Mouse (Mus musculus) thymus, postnatal 10 days (tissue): ENCODE measurements around the gene Gm3248.
"Not testable (repeated sequence)": the region's sequence is repeated elsewhere in the genome, so short reads cannot be mapped to it uniquely, and the experiment has no call there.

Source experiments
- DNase-seq, 2 experiments: peaks; one replicate each; pipeline ENCODE4 v3.0.0; 2021; ENCODE audit warnings: low spot score in 2 of 2

Gene Gm3248

GRCm38 (mm10) chr14:5961635-5962034 lies at the start of gene Gm3248:
Gene Gm3248 (minus strand): TSS chr14:5961745.
- DNase-seq: not testable (repeated sequence)

GRCm38 (mm10) chr14:5987136-5987535 lies 25.6 kb upstream of the Gm3248 start:
- peak; percentile 4 to 18 for DNase-seq

- not testable (repeated sequence) for DNase-seq
These were observed 17.5 kb upstream of the Gm3248 start, which contains the start of gene Gm3453 for GRCm38 (mm10) chr14:5979037-5979436. Gene Gm3453 (minus strand): TSS chr14:5979137.

GRCm38 (mm10) chr14:5962441-5962840 lies 896 bp upstream of the Gm3248 start:
- DNase-seq: not testable (repeated sequence)

GRCm38 (mm10) chr14:5961102-5961501 lies 443 bp downstream of the Gm3248 start:
- not testable (repeated sequence) for DNase-seq

- DNase-seq: not testable (repeated sequence)
These were observed 1.1 kb downstream of the Gm3248 start for GRCm38 (mm10) chr14:5960479-5960878.

DNA sequence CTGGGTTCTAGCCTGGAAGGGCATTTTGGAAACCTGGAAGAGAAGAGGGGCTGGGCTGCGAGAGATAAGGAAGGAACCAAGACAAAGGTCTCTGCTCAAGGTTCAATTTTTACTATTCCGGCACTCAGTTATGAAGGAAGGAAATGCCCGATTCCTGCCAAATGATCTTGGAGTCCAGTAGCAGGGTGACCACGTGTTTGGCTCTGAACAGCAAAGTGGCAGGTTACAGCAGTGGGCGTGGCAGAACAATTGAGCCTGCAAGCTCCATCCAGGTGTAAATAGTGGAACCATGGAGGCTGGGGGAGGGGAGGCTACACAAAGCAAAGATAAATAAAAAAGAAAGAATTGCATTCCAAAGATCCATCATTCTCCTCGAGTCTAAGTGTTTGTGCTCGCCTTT lies 38.3 kb downstream of the Gm3248 start:
- not testable (repeated sequence) for DNase-seq

- peak in 1 of 2 experiments; percentile 4 for DNase-seq
These were observed 43.1 kb downstream of the Gm3248 start for GRCm38 (mm10) chr14:5918330-5918942.

DNA sequence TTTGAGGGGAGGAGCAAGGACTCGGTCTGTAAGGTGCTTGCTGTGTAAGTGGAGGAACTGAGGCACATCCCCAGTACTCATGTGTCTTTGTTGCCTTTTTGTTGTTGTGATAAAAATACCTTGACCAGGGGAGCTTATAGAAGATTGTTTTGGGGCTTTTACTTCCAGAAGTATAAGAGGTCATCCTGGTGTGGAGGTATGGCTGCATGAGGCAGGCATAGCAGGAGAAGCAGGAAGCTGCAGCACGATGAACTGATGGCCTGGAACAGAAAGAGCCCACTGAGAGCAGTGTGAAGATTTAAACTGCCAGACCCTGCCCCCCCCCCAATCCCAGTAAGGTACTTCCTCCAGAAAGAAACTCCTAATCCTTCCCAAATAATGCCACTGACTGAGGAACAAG lies 47.8 kb downstream of the Gm3248 start:
- not testable (repeated sequence) for DNase-seq
